Comparison of ENCODE assay signal across 8 mouse cellular contexts in the genomic region with DNA sequence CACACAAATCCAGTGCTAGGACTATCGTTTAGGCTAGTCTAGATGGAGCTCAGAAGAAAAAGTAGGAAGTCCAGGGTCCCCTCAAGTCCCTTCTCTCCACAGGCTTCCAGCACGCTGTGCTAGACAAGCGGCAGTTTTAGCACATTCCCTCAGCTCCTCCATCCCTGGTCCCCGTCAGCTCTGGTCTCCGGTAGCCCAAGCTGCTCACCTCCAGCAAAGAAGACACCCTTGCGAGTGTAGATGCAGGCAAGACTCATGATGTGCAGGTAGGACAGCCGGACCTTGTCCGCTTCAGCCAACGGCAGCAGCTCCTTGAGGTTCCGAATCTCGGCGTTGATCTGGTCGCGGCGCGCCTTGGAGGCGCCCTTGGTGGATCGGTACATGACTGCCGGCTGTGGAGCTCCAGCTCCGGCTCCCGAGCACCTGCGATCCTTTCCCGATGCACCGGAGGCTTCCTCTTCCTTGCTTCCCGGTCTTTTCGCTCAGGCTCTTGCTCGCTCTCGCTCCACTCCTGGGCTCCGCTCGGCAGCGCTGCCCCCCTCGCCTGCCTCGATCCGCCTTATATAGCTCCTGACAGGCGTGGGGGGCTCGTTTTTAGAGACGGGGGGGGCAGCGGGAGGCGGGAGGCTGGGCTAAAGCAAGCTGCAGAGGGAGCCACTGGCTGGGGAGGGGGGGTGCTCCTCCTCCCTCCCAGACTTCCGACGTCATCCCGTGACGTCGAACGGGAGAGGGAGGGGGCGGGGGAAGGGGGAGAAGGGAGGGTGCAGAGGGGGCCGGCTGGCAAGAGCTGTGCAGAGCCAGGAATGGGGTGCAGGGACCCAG. TPM values are rescaled to one million over a fixed set of nuclear protein-coding genes. Genes with fewer than 3 reads are reported as not detected.
DNase-seq lines count a peak whose midpoint lies in the region; ATAC-seq and TF ChIP-seq lines count a peak whose summit lies in the region.

No protein-coding gene starts in this region.

- no peak for ATAC-seq in forebrain, embryonic 11.5 days (replicated peaks; ENCODE audit: low FRiP score)
- ATAC-seq in neural tube, embryonic 14.5 days (ENCODE audit: low read depth): peak; percentile 75

- no peaks in the 10 kb centered on the region for H3K27me3 ChIP-seq in cerebellum, adult 2 months (ENCODE audit: control insufficient read depth, insufficient read depth, low read length)
- H3K27me3 ChIP-seq in forebrain, embryonic 11.5 days (ENCODE audit: control insufficient read depth, insufficient read depth, low read length): peaks cover 33% of the 10 kb centered on the region
- H3K27me3 ChIP-seq in neural tube, embryonic 14.5 days (ENCODE audit: control insufficient read depth, insufficient read depth, low read length): peaks cover 38% of the 10 kb centered on the region

- WGBS in cerebellum, adult 2 months: 2% methylated on average over 47 of the region's 47 CpGs
- WGBS in forebrain, embryonic 11.5 days: 17% methylated on average over 47 of the region's 47 CpGs
- 14% methylated on average over 47 of the region's 47 CpGs for WGBS in neural tube, embryonic 14.5 days

- H3K9ac ChIP-seq in forebrain, embryonic 11.5 days (ENCODE audit: low read length): no peak overlapping the region
- H3K9ac ChIP-seq in neural tube, embryonic 14.5 days (replicated peaks; ENCODE audit: low read depth, low read length): peak overlapping the region; percentile 62

- H3K4me2 ChIP-seq in forebrain, embryonic 11.5 days (ENCODE audit: low read depth, low read length, severe bottlenecking): peak overlapping the region; percentile 48
- peak overlapping the region; percentile 71 for H3K4me2 ChIP-seq in neural tube, embryonic 14.5 days (ENCODE audit: low read depth, low read length)

- no peaks in the 10 kb centered on the region for H3K9me3 ChIP-seq in forebrain, embryonic 11.5 days (ENCODE audit: control insufficient read depth, low read length)
- no peaks in the 10 kb centered on the region for H3K9me3 ChIP-seq in neural tube, embryonic 14.5 days (ENCODE audit: control insufficient read depth, low read length)

- peak; percentile 89 for DNase-seq in cerebellum, adult 2 months
- DNase-seq in forebrain, embryonic 11.5 days (ENCODE audit: low spot score): peak; percentile 55
- DNase-seq in layer of hippocampus, adult 9-11 months: peak; percentile 85
- no peak for DNase-seq in lung, adult 18-20 months
- DNase-seq in c-Kit-positive CD71-positive TER-119-positive erythroid progenitor cells, embryonic 14.5 days (ENCODE audit: low spot score): no peak
- DNase-seq in testis, postnatal 14 days (ENCODE audit: low spot score): no peak
- no peak for DNase-seq in ovary, postnatal 36 days (ENCODE audit: low spot score)

- peaks cover 35% of the 10 kb centered on the region for H3K4me1 ChIP-seq in cerebellum, adult 2 months (ENCODE audit: control insufficient read depth, insufficient read depth, low read length)
- no peaks in the 10 kb centered on the region for H3K4me1 ChIP-seq in forebrain, embryonic 11.5 days (replicated peaks; ENCODE audit: control insufficient read depth, insufficient read depth, low read length)
- peaks cover 16% of the 10 kb centered on the region for H3K4me1 ChIP-seq in neural tube, embryonic 14.5 days (ENCODE audit: control insufficient read depth, insufficient read depth, low read length)

- peak overlapping the region; percentile 72 for H3K27ac ChIP-seq in cerebellum, adult 2 months (ENCODE audit: insufficient read depth, low read length)
- H3K27ac ChIP-seq in forebrain, embryonic 11.5 days (ENCODE audit: low read depth, low read length): no peak overlapping the region
- peak overlapping the region; percentile 67 for H3K27ac ChIP-seq in neural tube, embryonic 14.5 days (ENCODE audit: low read depth, low read length)

- peak overlapping the region; percentile 65 for H3K4me3 ChIP-seq in cerebellum, adult 2 months (replicated peaks; ENCODE audit: insufficient read depth, low read depth, low read length)
- H3K4me3 ChIP-seq in forebrain, embryonic 11.5 days (ENCODE audit: low read depth, low read length): peak overlapping the region; percentile 26
- peak overlapping the region; percentile 46 for H3K4me3 ChIP-seq in neural tube, embryonic 14.5 days (ENCODE audit: low read depth, low read length)

- H3K36me3 ChIP-seq in forebrain, embryonic 11.5 days (ENCODE audit: control insufficient read depth, insufficient read depth, low read length): no peaks in the 10 kb centered on the region
- H3K36me3 ChIP-seq in neural tube, embryonic 14.5 days (ENCODE audit: control insufficient read depth, insufficient read depth, low read length): no peaks in the 10 kb centered on the region

- TF ChIP-seq POLR2A in cerebellum, adult 2 months (IDR thresholded peaks at IDR 0.05; ENCODE audit: borderline replicate concordance, insufficient read depth, low read length): peak; percentile 80

- no peak for TF ChIP-seq CTCF in cerebellum, adult 2 months (IDR thresholded peaks at IDR 0.05; ENCODE audit: borderline replicate concordance, insufficient read depth, low read depth, low read length)

RNA-seq across cellular contexts. Expression of gene Npas4, which starts 0.5 kb away (rescaled TPM):
- polyA plus RNA-seq in cerebellum, adult 2 months (2012; rRNA removed): 2.5 and 2.9 TPM in 2 replicates
- not detected in 2 replicates for polyA plus RNA-seq in forebrain, embryonic 11.5 days (2014; fragmentation: Nextera tagmentation; extraction: Ambion mirVana)
- polyA plus RNA-seq in neural tube, embryonic 14.5 days (2014; fragmentation: Nextera tagmentation; extraction: Ambion mirVana): 0.35 and 0.48 TPM in 2 replicates

RNA-seq across cellular contexts. Expression of gene Mrpl11, which starts 27.7 kb away (rescaled TPM):
- polyA plus RNA-seq in cerebellum, adult 2 months (2012; rRNA removed): 68.5 and 74.2 TPM in 2 replicates
- 136 and 145 TPM in 2 replicates for polyA plus RNA-seq in forebrain, embryonic 11.5 days (2014; fragmentation: Nextera tagmentation; extraction: Ambion mirVana)
- 111 and 119 TPM in 2 replicates for polyA plus RNA-seq in neural tube, embryonic 14.5 days (2014; fragmentation: Nextera tagmentation; extraction: Ambion mirVana)

RNA-seq across cellular contexts. Expression of gene Slc29a2, which starts 34.0 kb away (rescaled TPM):
- 23.8 and 24.0 TPM in 2 replicates for polyA plus RNA-seq in cerebellum, adult 2 months (2012; rRNA removed)
- 5.5 and 8.3 TPM in 2 replicates for polyA plus RNA-seq in forebrain, embryonic 11.5 days (2014; fragmentation: Nextera tagmentation; extraction: Ambion mirVana)
- 11.5 and 12.2 TPM in 2 replicates for polyA plus RNA-seq in neural tube, embryonic 14.5 days (2014; fragmentation: Nextera tagmentation; extraction: Ambion mirVana)

RNA-seq across cellular contexts. Expression of gene Peli3, which starts 46.7 kb away (rescaled TPM):
- 22.5 and 22.6 TPM in 2 replicates for polyA plus RNA-seq in cerebellum, adult 2 months (2012; rRNA removed)
- 2.1 and 2.5 TPM in 2 replicates for polyA plus RNA-seq in forebrain, embryonic 11.5 days (2014; fragmentation: Nextera tagmentation; extraction: Ambion mirVana)
- polyA plus RNA-seq in neural tube, embryonic 14.5 days (2014; fragmentation: Nextera tagmentation; extraction: Ambion mirVana): 10.4 and 16.5 TPM in 2 replicates

RNA-seq across cellular contexts. Expression of gene B4gat1, which starts 49.0 kb away (rescaled TPM):
- polyA plus RNA-seq in cerebellum, adult 2 months (2012; rRNA removed): 104 and 108 TPM in 2 replicates
- 35.2 and 40.4 TPM in 2 replicates for polyA plus RNA-seq in forebrain, embryonic 11.5 days (2014; fragmentation: Nextera tagmentation; extraction: Ambion mirVana)
- 92.5 and 108 TPM in 2 replicates for polyA plus RNA-seq in neural tube, embryonic 14.5 days (2014; fragmentation: Nextera tagmentation; extraction: Ambion mirVana)

Comparison
In these comparisons a context has a peak if more than half of its experiments do, and no peak if none do; other contexts are left out.
1. DNase-seq: peak in cerebellum, adult 2 months (2 of 2), forebrain, embryonic 11.5 days (single experiment) and layer of hippocampus, adult 9-11 months (single experiment); none in lung, adult 18-20 months (0 of 2), c-Kit-positive CD71-positive TER-119-positive erythroid progenitor cells, embryonic 14.5 days (single experiment), testis, postnatal 14 days (single experiment) and ovary, postnatal 36 days (single experiment).
2. Peak in every context shown above with its lines, with median percentiles within 50 percentile points of each other: H3K4me3 ChIP-seq.